Mouse (Mus musculus) limb, embryonic 12.5 days (tissue): ENCODE measurements around the gene Igfals. TPM values are rescaled to one million over a fixed set of nuclear protein-coding genes. Genes with fewer than 3 reads are reported as not detected.
A peak's percentile ranks its signal among the peaks of the same experiment; 100 is the strongest.

ENCODE experiments used
- ATAC-seq: fragments of 200-750 bp; cut with Nextera tagmentation; 2 replicates; pipeline ENCODE4 v1.8.0; 2017; ENCODE audit warnings: low read depth, moderate TSS enrichment; ENCODE audit not compliant: insufficient number of reproducible peaks, insufficient read depth, low FRiP score, low TSS enrichment
- H3K27ac ChIP-seq: fragments of 300-500 bp; sonication (generic); 2 replicates; pipeline ENCODE4 v1.5.1; 2016; ENCODE audit warnings: mild to moderate bottlenecking, moderate library complexity
- H3K27me3 ChIP-seq: fragments of 300-500 bp; sonication (generic); 2 replicates; pipeline ENCODE4 v1.6.1; 2016; ENCODE audit warnings: mild to moderate bottlenecking, moderate library complexity
- H3K36me3 ChIP-seq: fragments of 300-500 bp; sonication (generic); 2 replicates; pipeline ENCODE4 v1.6.1; 2016; ENCODE audit warnings: mild to moderate bottlenecking, moderate library complexity
- H3K4me1 ChIP-seq: fragments of 300-500 bp; sonication (generic); replicated peaks from 2 replicates; pipeline ENCODE4 v1.6.1; 2016
- H3K4me2 ChIP-seq: fragments of 300-500 bp; sonication (generic); 2 replicates; pipeline ENCODE4 v1.6.1; 2016; ENCODE audit warnings: mild to moderate bottlenecking, moderate library complexity
- H3K4me3 ChIP-seq: fragments of 300-500 bp; sonication (generic); replicated peaks from 2 replicates; pipeline ENCODE4 v1.5.1; 2016; ENCODE audit warnings: mild to moderate bottlenecking
- H3K9ac ChIP-seq: fragments of 300-500 bp; sonication (generic); replicated peaks from 2 replicates; pipeline ENCODE4 v1.6.1; 2016; ENCODE audit warnings: mild to moderate bottlenecking, moderate library complexity
- H3K9me3 ChIP-seq: fragments of 300-500 bp; sonication (generic); 2 replicates; pipeline ENCODE4 v1.6.1; 2016; ENCODE audit warnings: mild to moderate bottlenecking, moderate library complexity
- WGBS: fragments of 180-500 bp; shearing (Covaris S2); methylation state at CpG from one replicate; pipeline ENCODE4 v1.1.7; 2016; 5-methylcytosine and 5-hydroxymethylcytosine counted together
- polyA plus RNA-seq: library from polyadenylated mRNA; unstranded; fragments of >200 nt; fragmentation: Nextera tagmentation; extraction: Ambion mirVana; gene quantifications from 2 replicates; pipeline ENCODE4 v1.2.1, GENCODE M21; 2016

Igfals gene
- polyA plus RNA-seq, 1 experiment from 2014 or later: 0.43 TPM

DNA sequence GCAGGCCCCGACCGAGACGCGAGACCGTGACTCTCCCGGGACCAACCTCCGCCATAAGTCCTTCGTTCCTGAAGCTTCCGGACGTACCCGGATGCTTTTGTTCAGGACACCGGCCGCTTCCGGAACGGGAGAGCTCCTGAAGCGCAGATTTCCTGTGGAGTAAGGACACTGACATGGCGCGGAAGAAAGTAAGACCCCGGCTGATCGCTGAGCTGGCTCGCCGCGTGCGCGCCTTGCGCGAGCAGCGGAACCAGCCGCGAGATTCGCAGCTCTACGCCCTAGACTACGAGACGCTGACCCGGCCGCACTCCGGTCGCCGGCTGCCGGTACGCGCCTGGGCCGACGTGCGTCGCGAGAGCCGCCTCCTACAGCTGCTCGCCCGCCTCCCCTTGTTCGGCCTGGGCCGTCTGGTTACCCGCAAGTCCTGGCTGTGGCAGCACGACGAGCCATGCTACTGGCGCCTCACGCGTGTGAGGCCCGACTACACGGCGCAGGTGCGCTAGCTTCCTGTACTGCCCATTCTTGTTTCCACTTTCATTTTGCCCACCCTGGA, 29.3 kb downstream of the Igfals start, which contains the start of the genes Eme2 and Mrps34:
TSS of gene Eme2 (minus strand) at position 93 of the 553 bp plus-strand sequence.
TSS of gene Mrps34 (plus strand) at position 122 of the 553 bp plus-strand sequence.
- H3K27me3 ChIP-seq: no peaks in the 10 kb centered on the region
- under 1% methylated on average over 62 of the region's 62 CpGs for WGBS
- 0 out of 2 replicates have a peak, but pooled peaks have one; percentile 6 for ATAC-seq
- H3K9me3 ChIP-seq: no peaks in the 10 kb centered on the region
- H3K4me1 ChIP-seq: peaks cover 40% of the 10 kb centered on the region
- peak within 1 kb of the TSS; percentile 92 for H3K4me3 ChIP-seq
- peak within 1 kb of the TSS; percentile 82 for H3K27ac ChIP-seq
- peak within 1 kb of the TSS; percentile 90 for H3K9ac ChIP-seq
- H3K4me2 ChIP-seq: peak within 1 kb of the TSS; percentile 92
- peaks cover 69% of the 10 kb centered on the region for H3K36me3 ChIP-seq

DNA sequence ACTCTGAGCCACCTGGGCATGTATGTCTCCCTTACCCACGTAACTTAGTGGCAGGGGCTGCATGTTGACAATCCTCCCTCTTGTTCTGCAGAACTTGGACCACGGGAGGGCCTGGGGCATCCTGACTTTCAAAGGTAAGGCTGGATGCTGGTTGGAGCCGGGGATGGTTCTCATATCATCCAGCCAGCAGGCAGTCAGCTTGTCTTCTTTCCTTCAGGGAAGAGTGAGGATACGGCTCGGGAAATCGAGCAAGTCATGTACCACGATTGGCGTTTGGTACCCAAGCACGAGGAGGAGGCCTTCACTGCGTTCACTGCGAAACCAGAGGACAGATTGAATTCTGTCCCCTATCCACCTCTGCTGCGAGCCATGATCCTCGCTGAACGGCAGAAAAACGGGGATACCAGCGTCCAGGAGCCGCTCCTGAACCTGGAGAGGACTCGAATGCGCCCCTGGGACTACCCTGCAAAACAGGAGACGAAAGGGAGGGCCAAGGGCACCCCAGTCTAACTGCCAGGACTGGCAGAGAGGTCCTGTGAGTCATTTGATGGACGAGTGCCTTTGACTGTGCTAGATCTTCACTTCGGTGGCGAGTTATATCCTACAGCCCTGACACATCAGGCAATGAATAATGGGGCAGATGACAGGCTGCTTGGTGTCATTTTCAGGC, 29.9 kb downstream of the Igfals start:
- ATAC-seq: no peak
- Histone ChIP-seq H3K27ac (peak overlapping the region; percentile 82), H3K9me3 (no peaks in the 10 kb centered on the region), H3K9ac (peak overlapping the region; percentile 90), H3K27me3 (no peaks in the 10 kb centered on the region), H3K4me3 (peak overlapping the region; percentile 92), H3K36me3 (peaks cover 69% of the 10 kb centered on the region), H3K4me1 (peaks cover 40% of the 10 kb centered on the region), H3K4me2 (peak overlapping the region; percentile 92)
- WGBS: 13% methylated on average over 23 of the region's 23 CpGs

- Histone ChIP-seq H3K4me2 (peak within 1 kb of the TSS; percentile 92), H3K4me3 (peak within 1 kb of the TSS; percentile 92), H3K36me3 (peaks cover 69% of the 10 kb centered on the region), H3K27ac (peak within 1 kb of the TSS; percentile 82), H3K9me3 (no peaks in the 10 kb centered on the region), H3K9ac (peak within 1 kb of the TSS; percentile 90), H3K27me3 (no peaks in the 10 kb centered on the region), H3K4me1 (peaks cover 40% of the 10 kb centered on the region)
- peak; percentile 16; the same call in 1 of the 2 replicates for ATAC-seq
- 2% methylated on average over 50 of the region's 50 CpGs for WGBS
These were observed 30.6 kb downstream of the Igfals start, which contains the start of gene Nme3 for GRCm38 (mm10) chr17:24896241-24896992. Gene Nme3, plus strand, starts transcription at chr17:24896500.

DNA sequence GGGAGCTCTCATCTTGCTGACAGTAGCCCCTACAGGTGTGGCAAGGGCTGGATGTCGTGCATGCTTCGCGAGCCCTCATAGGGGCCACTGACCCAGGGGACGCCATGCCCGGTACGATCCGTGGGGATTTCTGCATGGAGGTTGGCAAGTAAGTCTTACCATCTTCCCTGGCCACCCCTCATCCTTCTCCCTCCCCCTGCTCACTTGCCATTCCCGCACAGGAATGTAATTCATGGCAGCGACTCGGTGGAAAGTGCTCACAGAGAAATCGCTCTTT, 31.1 kb downstream of the Igfals start:
- Histone ChIP-seq H3K9ac (peak overlapping the region; percentile 74), H3K4me1 (peaks cover 40% of the 10 kb centered on the region), H3K27me3 (no peaks in the 10 kb centered on the region), H3K4me3 (peak overlapping the region; percentile 92), H3K9me3 (no peaks in the 10 kb centered on the region), H3K27ac (no peak overlapping the region), H3K4me2 (peak overlapping the region; percentile 92), H3K36me3 (peaks cover 69% of the 10 kb centered on the region)
- 37% methylated on average over 11 of the region's 11 CpGs for WGBS
- ATAC-seq: no peak

GRCm38 (mm10) chr17:24897600-24897999, 31.8 kb downstream of the Igfals start:
- ATAC-seq: no peak
- Histone ChIP-seq H3K27me3 (no peaks in the 10 kb centered on the region), H3K9me3 (no peaks in the 10 kb centered on the region), H3K4me2 (peak overlapping the region; percentile 92; the same call in 1 of the 2 replicates), H3K9ac (0 out of 2 replicates have a peak overlapping the region, but pooled peaks have one; percentile 74), H3K36me3 (peaks cover 69% of the 10 kb centered on the region), H3K27ac (no peak overlapping the region), H3K4me1 (peaks cover 40% of the 10 kb centered on the region), H3K4me3 (peak overlapping the region; percentile 92; the same call in 1 of the 2 replicates)
- WGBS: 88% methylated on average over 4 of the region's 4 CpGs

- Histone ChIP-seq H3K27ac (no peak overlapping the region), H3K4me2 (no peak overlapping the region), H3K4me3 (no peak overlapping the region; the same call in 1 of the 2 replicates), H3K9me3 (no peaks in the 10 kb centered on the region), H3K36me3 (peaks cover 69% of the 10 kb centered on the region), H3K9ac (no peak overlapping the region), H3K27me3 (no peaks in the 10 kb centered on the region), H3K4me1 (peaks cover 40% of the 10 kb centered on the region)
- ATAC-seq: no peak
- WGBS: 82% methylated on average over 4 of the region's 4 CpGs
These were observed 32.5 kb downstream of the Igfals start for GRCm38 (mm10) chr17:24898041-24898854.

- no peak overlapping the region for H3K27ac ChIP-seq
- H3K4me1 ChIP-seq: peaks cover 31% of the 10 kb centered on the region
- H3K4me2 ChIP-seq: no peak overlapping the region
- H3K9ac ChIP-seq: no peak overlapping the region
- H3K36me3 ChIP-seq: peaks cover 73% of the 10 kb centered on the region
- no peak for ATAC-seq
- WGBS: 84% methylated on average over 5 of the region's 5 CpGs
- no peak overlapping the region for H3K4me3 ChIP-seq
- H3K27me3 ChIP-seq: no peaks in the 10 kb centered on the region
- no peaks in the 10 kb centered on the region for H3K9me3 ChIP-seq
These were observed 33.4 kb downstream of the Igfals start for GRCm38 (mm10) chr17:24899153-24899552.

DNA sequence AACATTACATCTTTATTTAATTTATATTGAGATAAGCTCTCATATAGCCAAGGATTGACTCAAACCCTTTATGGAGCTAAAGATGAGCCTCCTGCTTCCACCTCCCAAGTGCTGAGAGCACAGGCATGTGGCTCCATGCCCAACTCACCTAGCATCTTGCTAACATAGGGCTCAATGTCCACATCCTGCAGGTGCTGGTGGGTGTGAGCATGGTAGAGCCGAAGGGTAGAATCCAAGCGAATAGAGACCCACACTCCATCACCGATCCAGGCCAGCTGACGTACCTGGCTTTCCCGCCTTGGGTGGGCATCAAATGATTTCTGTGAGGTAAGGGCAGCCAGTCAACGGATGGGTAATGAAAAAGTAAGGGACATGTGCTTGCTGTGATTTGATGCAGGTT, 34.2 kb downstream of the Igfals start:
- 96% methylated on average over 6 of the region's 6 CpGs for WGBS
- Histone ChIP-seq H3K9ac (no peak overlapping the region), H3K4me1 (peaks cover 27% of the 10 kb centered on the region), H3K4me3 (no peak overlapping the region), H3K4me2 (no peak overlapping the region), H3K27me3 (no peaks in the 10 kb centered on the region), H3K27ac (no peak overlapping the region), H3K36me3 (peaks cover 82% of the 10 kb centered on the region), H3K9me3 (no peaks in the 10 kb centered on the region)
- ATAC-seq: no peak

GRCm38 (mm10) chr17:24902124-24902523, 36.3 kb downstream of the Igfals start:
- peaks cover 100% of the 10 kb centered on the region for H3K36me3 ChIP-seq
- H3K4me3 ChIP-seq: no peak overlapping the region
- ATAC-seq: no peak
- H3K9ac ChIP-seq: no peak overlapping the region
- H3K4me2 ChIP-seq: no peak overlapping the region
- H3K27me3 ChIP-seq: no peaks in the 10 kb centered on the region
- no peak overlapping the region for H3K27ac ChIP-seq
- peaks cover 10% of the 10 kb centered on the region for H3K4me1 ChIP-seq
- 83% methylated on average over 5 of the region's 5 CpGs for WGBS
- no peaks in the 10 kb centered on the region for H3K9me3 ChIP-seq

- Histone ChIP-seq H3K27ac (no peak overlapping the region), H3K27me3 (no peaks in the 10 kb centered on the region), H3K4me3 (no peak overlapping the region), H3K4me1 (0 out of 2 replicates have a peak, but pooled peaks cover 2% of the 10 kb centered on the region), H3K9ac (no peak overlapping the region), H3K9me3 (no peaks in the 10 kb centered on the region), H3K4me2 (no peak overlapping the region), H3K36me3 (peaks cover 100% of the 10 kb centered on the region)
- 74% methylated on average over 9 of the region's 9 CpGs for WGBS
- ATAC-seq: no peak
These were observed 37.1 kb downstream of the Igfals start for GRCm38 (mm10) chr17:24902671-24903474.
